Mouse (Mus musculus) lung, postnatal 4 days (tissue): ENCODE measurements at regions not wholly inside any gene's neighbourhood (a gene's known extent, or its start where the extent isn't known, plus 50 kb on each side); places are given as distances from the start of the nearest gene placed in this dataset.

Experiments used
- DNase-seq, 2 experiments: peaks; one replicate each; pipeline ENCODE4 v3.0.0; 2021

- no peak for DNase-seq
Observed at GRCm38 (mm10) chr10:124320191-124321110, 1056.7 kb downstream of the Fam19a2 start.

DNA sequence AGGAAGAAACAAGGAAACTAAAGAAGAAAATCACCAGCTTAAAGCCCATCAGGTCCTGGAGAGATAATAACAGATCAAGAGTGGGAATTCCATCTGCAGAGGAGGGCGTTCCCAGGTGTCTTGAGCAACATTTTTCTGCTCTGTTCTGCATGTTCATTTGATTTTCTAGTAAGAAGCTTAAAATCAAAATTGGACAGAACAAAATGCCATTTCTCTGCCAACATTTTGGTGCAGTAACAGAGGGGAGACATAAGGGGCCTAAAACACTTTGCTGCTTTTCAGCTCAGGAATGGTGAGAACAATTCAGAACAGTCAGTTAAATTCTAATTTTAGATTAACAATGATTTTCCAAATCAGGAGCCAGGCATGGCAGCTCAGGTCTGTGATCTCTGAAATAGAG, 1056.8 kb downstream of the Slc16a7 start:
- DNase-seq, result no peak

DNA sequence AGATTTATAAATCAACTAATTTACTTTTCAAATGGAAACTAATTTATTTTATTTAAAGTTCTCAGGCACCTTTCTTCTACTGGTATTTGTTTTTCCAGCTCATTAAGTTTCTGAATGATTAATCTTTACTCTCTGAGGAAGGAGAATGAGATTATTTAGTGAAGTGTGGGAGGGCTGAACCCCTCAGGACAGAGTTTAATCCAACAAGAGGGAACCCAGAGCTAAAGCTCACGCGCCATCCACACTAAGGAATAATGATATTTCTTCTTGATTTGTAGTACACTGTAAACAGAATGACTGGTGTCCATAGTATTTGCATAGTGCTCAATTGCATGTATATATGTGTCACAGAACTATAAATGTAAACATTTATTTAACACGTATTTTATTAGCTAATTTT, 1050.3 kb downstream of the Slc16a7 start:
- DNase-seq, result no peak

GRCm38 (mm10) chr10:124349300-124349699, 1040.0 kb downstream of the Slc16a7 start:
- DNase-seq, result peak; percentile 20 to 55

- no peak for DNase-seq
Observed at GRCm38 (mm10) chr10:124362795-124363194, 1026.5 kb downstream of the Slc16a7 start.

- DNase-seq, result no peak
Observed at GRCm38 (mm10) chr10:124370994-124371393, 1018.3 kb downstream of the Slc16a7 start.

GRCm38 (mm10) chr10:124402647-124403046, 986.6 kb downstream of the Slc16a7 start:
- no peak for DNase-seq

- no peak for DNase-seq
Observed at GRCm38 (mm10) chr10:124409633-124410032, 979.6 kb downstream of the Slc16a7 start.

GRCm38 (mm10) chr10:124416531-124416930, 972.7 kb downstream of the Slc16a7 start:
- no peak for DNase-seq

GRCm38 (mm10) chr10:124423418-124423817, 965.8 kb downstream of the Slc16a7 start:
- no peak for DNase-seq
